Mouse (Mus musculus) neural tube, embryonic 11.5 days (tissue): ENCODE measurements around the gene Kif16b. TPM values are rescaled to one million over a fixed set of nuclear protein-coding genes. Genes with fewer than 3 reads are reported as not detected.

ENCODE experiments used
- ATAC-seq: fragments of 200-750 bp; cut with Nextera tagmentation; 2 replicates; pipeline ENCODE4 v1.8.0; 2017; ENCODE audit warnings: moderate number of reproducible peaks, mild to moderate bottlenecking, moderate TSS enrichment, moderate library complexity; ENCODE audit not compliant: insufficient read depth, low FRiP score, low TSS enrichment
- DNase-seq: peaks from one replicate; pipeline ENCODE4 v3.0.0-alpha.2; 2015; ENCODE audit warnings: low spot score
- H3K27ac ChIP-seq: fragments of 300-500 bp; sonication (generic); 2 replicates; pipeline ENCODE4 v1.5.1; 2014; ENCODE audit warnings: low read depth, mild to moderate bottlenecking, low read length
- H3K27me3 ChIP-seq: fragments of 300-500 bp; sonication (generic); 2 replicates; pipeline ENCODE4 v1.6.1; 2014; ENCODE audit warnings: mild to moderate bottlenecking, low read length, mixed read lengths; ENCODE audit not compliant: control insufficient read depth, insufficient read depth
- H3K36me3 ChIP-seq: fragments of 300-500 bp; sonication (generic); 2 replicates; pipeline ENCODE4 v1.6.1; 2014; ENCODE audit warnings: mild to moderate bottlenecking, low read length, moderate library complexity, mixed read lengths; ENCODE audit not compliant: control insufficient read depth, insufficient read depth
- H3K4me1 ChIP-seq: fragments of 300-500 bp; sonication (generic); 2 replicates; pipeline ENCODE4 v1.6.1; 2014; ENCODE audit warnings: low read length, mixed read lengths; ENCODE audit not compliant: control insufficient read depth, insufficient read depth
- H3K4me2 ChIP-seq: fragments of 300-500 bp; sonication (generic); 2 replicates; pipeline ENCODE4 v1.6.1; 2014; ENCODE audit warnings: low read depth, mild to moderate bottlenecking, moderate library complexity
- H3K4me3 ChIP-seq: fragments of 300-500 bp; sonication (generic); 2 replicates; pipeline ENCODE4 v1.5.1; 2014; ENCODE audit warnings: low read depth, low read length
- H3K9ac ChIP-seq: fragments of 300-500 bp; sonication (generic); 2 replicates; pipeline ENCODE4 v1.6.1; 2014; ENCODE audit warnings: mild to moderate bottlenecking, low read length
- H3K9me3 ChIP-seq: fragments of 300-500 bp; sonication (generic); 2 replicates; pipeline ENCODE4 v1.6.1; 2016; ENCODE audit warnings: low read length; ENCODE audit not compliant: control insufficient read depth
- WGBS: fragments of 180-500 bp; shearing (Covaris S2); extraction: QIAGEN DNeasy Blood & Tissue Kit; methylation state at CpG from one replicate; pipeline ENCODE4 v1.1.7; 2014; 5-methylcytosine and 5-hydroxymethylcytosine counted together
- polyA plus RNA-seq: library from polyadenylated mRNA; unstranded; fragments of >200 nt; fragmentation: Nextera tagmentation; extraction: Ambion mirVana; gene quantifications from 2 replicates; pipeline ENCODE4 v1.2.1, GENCODE M21; 2014

The Kif16b gene
- polyA plus RNA-seq, 1 experiment from 2014 or later: 5.4 TPM

GRCm38 (mm10) chr2:142635606-142636304 is 265.6 kb downstream of the Kif16b start:
- ATAC-seq (no peak), DNase-seq (no peak)
- Histone ChIP-seq H3K27ac (no peak overlapping the region), H3K4me2 (no peak overlapping the region), H3K27me3 (no peaks in the 10 kb centered on the region), H3K9ac (no peak overlapping the region), H3K36me3 (no peaks in the 10 kb centered on the region), H3K4me1 (no peaks in the 10 kb centered on the region), H3K4me3 (no peak overlapping the region), H3K9me3 (no peaks in the 10 kb centered on the region)
- 82% methylated on average over 7 of the region's 7 CpGs for WGBS

DNA sequence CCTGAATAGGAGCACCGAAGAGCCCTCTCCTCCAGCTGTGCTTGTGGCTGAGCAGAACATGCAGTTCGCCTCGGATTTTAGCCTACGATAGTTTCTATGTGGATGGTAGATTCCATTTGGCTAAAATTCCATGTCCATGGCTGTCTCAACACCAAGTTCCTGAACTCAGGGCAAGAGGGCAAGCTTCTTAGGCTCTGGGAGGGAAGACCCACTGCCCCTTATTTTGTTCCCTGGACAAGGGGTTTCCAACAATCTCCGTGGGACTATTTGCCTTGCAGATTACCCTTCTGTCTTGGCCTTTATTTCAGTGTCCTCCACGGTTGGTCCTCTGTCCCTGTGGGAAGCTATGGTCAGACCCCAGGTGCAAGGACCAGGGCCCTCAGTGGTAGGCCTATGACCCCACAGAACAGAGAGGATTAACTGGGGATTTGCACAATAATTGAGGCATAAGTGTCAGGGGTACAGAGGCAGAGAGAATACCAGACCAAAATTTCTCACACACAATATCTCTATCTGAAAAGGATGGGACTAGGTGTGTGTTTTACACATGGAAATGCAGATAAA is 267.3 kb downstream of the Kif16b start:
- no peak for DNase-seq
- 68% methylated on average over 6 of the region's 6 CpGs for WGBS
- no peaks in the 10 kb centered on the region for H3K36me3 ChIP-seq
- H3K9me3 ChIP-seq: no peaks in the 10 kb centered on the region
- H3K9ac ChIP-seq: no peak overlapping the region
- no peak overlapping the region for H3K4me2 ChIP-seq
- no peaks in the 10 kb centered on the region for H3K27me3 ChIP-seq
- no peak overlapping the region for H3K4me3 ChIP-seq
- H3K27ac ChIP-seq: no peak overlapping the region
- no peak for ATAC-seq
- no peaks in the 10 kb centered on the region for H3K4me1 ChIP-seq

GRCm38 (mm10) chr2:142629523-142630312 is 271.6 kb downstream of the Kif16b start:
- Histone ChIP-seq H3K27me3 (no peaks in the 10 kb centered on the region), H3K4me1 (peaks cover 2% of the 10 kb centered on the region; the same call in 1 of the 2 replicates), H3K36me3 (no peaks in the 10 kb centered on the region), H3K4me3 (no peak overlapping the region), H3K9ac (no peak overlapping the region), H3K9me3 (no peaks in the 10 kb centered on the region), H3K27ac (no peak overlapping the region), H3K4me2 (no peak overlapping the region)
- DNase-seq (no peak), ATAC-seq (no peak)
- 90% methylated on average over 2 of the region's 2 CpGs for WGBS

DNA sequence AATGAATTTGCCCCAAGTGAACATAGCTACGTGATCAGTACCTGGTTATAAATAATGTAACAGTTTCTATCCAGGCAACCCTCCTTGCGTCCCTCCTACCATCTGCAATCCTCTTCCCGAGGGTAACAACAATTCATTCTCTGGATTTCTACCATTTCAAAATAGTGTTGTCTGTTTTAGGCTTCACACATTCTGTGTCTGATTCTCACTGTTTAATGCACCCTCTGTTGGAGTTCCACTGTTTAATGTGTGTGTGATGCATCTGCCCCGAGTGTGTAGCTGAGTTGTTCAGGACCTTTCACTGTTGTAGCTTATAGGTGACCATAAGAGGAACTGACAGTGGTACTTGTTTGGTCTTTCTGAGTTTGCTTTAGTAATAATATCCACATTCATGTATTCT is 275.6 kb downstream of the Kif16b start:
- H3K4me1 ChIP-seq: peaks cover 3% of the 10 kb centered on the region; the same call in 1 of the 2 replicates
- no peaks in the 10 kb centered on the region for H3K36me3 ChIP-seq
- WGBS: 83% methylated on average over 4 of the region's 4 CpGs
- H3K9ac ChIP-seq: no peak overlapping the region
- no peaks in the 10 kb centered on the region for H3K9me3 ChIP-seq
- no peak overlapping the region for H3K4me2 ChIP-seq
- H3K4me3 ChIP-seq: no peak overlapping the region
- ATAC-seq: no peak
- H3K27me3 ChIP-seq: no peaks in the 10 kb centered on the region
- no peak overlapping the region for H3K27ac ChIP-seq
- no peak for DNase-seq

- H3K9ac ChIP-seq: no peak overlapping the region
Observed at GRCm38 (mm10) chr2:142625101-142625500, 276.2 kb downstream of the Kif16b start.

DNA sequence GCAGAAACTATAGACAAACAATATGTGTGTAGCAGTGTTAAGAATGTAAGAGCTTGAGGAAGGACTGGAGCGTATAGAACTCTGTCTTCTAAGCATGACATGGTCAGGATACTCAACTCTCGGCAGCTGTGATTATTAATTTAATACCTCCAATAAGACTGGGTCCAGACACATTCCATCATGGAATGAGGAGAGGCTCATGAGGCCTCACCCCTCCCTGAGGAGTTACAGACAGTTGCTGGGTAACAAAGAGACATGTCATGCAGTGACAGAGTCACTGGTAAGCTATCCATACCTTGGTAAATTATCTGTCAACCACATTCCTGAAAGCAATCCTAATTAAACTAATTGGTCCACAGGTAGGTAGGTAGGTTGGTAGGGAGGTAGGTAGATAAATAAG is 277.1 kb downstream of the Kif16b start:
- 86% methylated on average over 2 of the region's 2 CpGs for WGBS
- H3K9me3 ChIP-seq: no peaks in the 10 kb centered on the region
- ATAC-seq (no peak; the same call in 1 of the 2 replicates), DNase-seq (no peak)
- no peaks in the 10 kb centered on the region for H3K36me3 ChIP-seq
- no peak overlapping the region for H3K27ac ChIP-seq
- H3K4me1 ChIP-seq: peaks cover 3% of the 10 kb centered on the region; the same call in 1 of the 2 replicates
- H3K4me3 ChIP-seq: no peak overlapping the region
- H3K27me3 ChIP-seq: no peaks in the 10 kb centered on the region
- H3K9ac ChIP-seq: no peak overlapping the region
- no peak overlapping the region for H3K4me2 ChIP-seq

More at GRCm38 (mm10) chr2:142625101-142625500, 276.2 kb downstream of the Kif16b start:
- H3K4me1 ChIP-seq: peaks cover 3% of the 10 kb centered on the region; the same call in 1 of the 2 replicates
- ATAC-seq (no peak), DNase-seq (no peak)
- no peak overlapping the region for H3K4me3 ChIP-seq
- no peaks in the 10 kb centered on the region for H3K9me3 ChIP-seq
- no peak overlapping the region for H3K4me2 ChIP-seq
- WGBS: 49% methylated on average over 3 of the region's 3 CpGs
- H3K27me3 ChIP-seq: no peaks in the 10 kb centered on the region
- H3K36me3 ChIP-seq: no peaks in the 10 kb centered on the region
- no peak overlapping the region for H3K27ac ChIP-seq

DNA sequence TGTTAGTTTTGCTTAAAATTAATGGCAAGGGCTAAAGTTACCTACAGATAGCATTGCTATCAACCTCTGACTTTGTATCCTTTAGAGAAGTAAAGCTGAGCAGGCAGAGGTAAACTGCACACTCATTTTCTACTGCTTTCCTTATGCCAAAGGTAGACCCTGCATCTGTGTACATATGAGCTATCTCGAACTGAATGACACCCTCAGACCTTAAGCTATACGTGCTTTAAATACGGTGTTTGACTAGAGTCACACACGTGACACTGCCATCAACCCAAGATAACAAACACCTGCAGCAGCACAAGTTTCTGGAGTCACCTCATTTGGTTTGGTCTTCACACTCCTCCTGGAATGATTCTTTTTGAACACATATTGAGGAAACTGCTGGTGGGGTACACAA is 280.2 kb downstream of the Kif16b start:
- 94% methylated on average over 4 of the region's 4 CpGs for WGBS
- Histone ChIP-seq H3K4me1 (peaks cover 3% of the 10 kb centered on the region; the same call in 1 of the 2 replicates), H3K36me3 (no peaks in the 10 kb centered on the region), H3K4me3 (no peak overlapping the region), H3K9ac (no peak overlapping the region), H3K4me2 (no peak overlapping the region), H3K27ac (no peak overlapping the region), H3K9me3 (no peaks in the 10 kb centered on the region), H3K27me3 (no peaks in the 10 kb centered on the region)
- ATAC-seq: no peak
- DNase-seq: no peak

- no peak for DNase-seq
- Histone ChIP-seq H3K4me1 (peaks cover 3% of the 10 kb centered on the region; the same call in 1 of the 2 replicates), H3K36me3 (no peaks in the 10 kb centered on the region), H3K27me3 (no peaks in the 10 kb centered on the region), H3K9me3 (no peaks in the 10 kb centered on the region), H3K4me2 (no peak overlapping the region), H3K4me3 (no peak overlapping the region), H3K27ac (no peak overlapping the region), H3K9ac (no peak overlapping the region)
- no peak for ATAC-seq
Observed at GRCm38 (mm10) chr2:142619926-142620325, 281.4 kb downstream of the Kif16b start.
